Mouse (Mus musculus) midbrain, postnatal 0 days (tissue): ENCODE data around the gene Timp2. TPM values are rescaled to one million over a fixed set of nuclear protein-coding genes. Genes with fewer than 3 reads are reported as not detected.

Experiments used
- ATAC-seq: fragments of 200-750 bp; cut with Nextera tagmentation; 2 replicates; pipeline ENCODE4 v1.8.0; 2017; ENCODE audit warnings: moderate number of reproducible peaks, mild to moderate bottlenecking, moderate TSS enrichment, moderate library complexity; ENCODE audit not compliant: low FRiP score
- DNase-seq: peaks from one replicate; pipeline ENCODE4 v3.0.0-alpha.2; 2015; ENCODE audit warnings: low spot score
- H3K27ac ChIP-seq: fragments of 300-500 bp; sonication (generic); 2 replicates; pipeline ENCODE4 v1.5.1; 2014; ENCODE audit warnings: low read depth, mild to moderate bottlenecking, low read length, mixed read lengths
- H3K27me3 ChIP-seq: fragments of 300-500 bp; sonication (generic); 2 replicates; pipeline ENCODE4 v1.6.1; 2014; ENCODE audit warnings: low read length, control low read depth, mixed read lengths; ENCODE audit not compliant: insufficient read depth
- H3K36me3 ChIP-seq: fragments of 300-500 bp; sonication (generic); 2 replicates; pipeline ENCODE4 v1.6.1; 2014; ENCODE audit warnings: low read length, control low read depth, mixed read lengths; ENCODE audit not compliant: insufficient read depth
- H3K4me1 ChIP-seq: fragments of 300-500 bp; sonication (generic); 2 replicates; pipeline ENCODE4 v1.6.1; 2014; ENCODE audit warnings: mild to moderate bottlenecking, control low read depth, antibody characterized with exemption, low read length, mixed read lengths; ENCODE audit not compliant: insufficient read depth
- H3K4me2 ChIP-seq: fragments of 300-500 bp; sonication (generic); 2 replicates; pipeline ENCODE4 v1.6.1; 2014; ENCODE audit warnings: low read depth, mild to moderate bottlenecking, low read length, mixed read lengths; ENCODE audit not compliant: poor library complexity, severe bottlenecking
- H3K4me3 ChIP-seq: fragments of 300-500 bp; sonication (generic); 2 replicates; pipeline ENCODE4 v1.5.1; 2014; ENCODE audit warnings: low read depth, mild to moderate bottlenecking, low read length, moderate library complexity
- H3K9ac ChIP-seq: fragments of 300-500 bp; sonication (generic); replicated peaks from 2 replicates; pipeline ENCODE4 v1.6.1; 2014; ENCODE audit warnings: mild to moderate bottlenecking, low read length, moderate library complexity, mixed read lengths; ENCODE audit not compliant: poor library complexity, severe bottlenecking
- H3K9me3 ChIP-seq: fragments of 300-500 bp; sonication (generic); 2 replicates; pipeline ENCODE4 v1.6.1; 2016; ENCODE audit warnings: low read length, control low read depth
- CTCF ChIP-seq: IDR thresholded peaks from 2 replicates; pipeline ENCODE4 v1.5.1; 2016; ENCODE audit warnings: antibody characterized with exemption, mild to moderate bottlenecking
- WGBS: fragments of 180-500 bp; shearing (Covaris S2); extraction: QIAGEN DNeasy Blood & Tissue Kit; methylation state at CpG from one replicate; pipeline ENCODE4 v1.1.7; 2014; 5-methylcytosine and 5-hydroxymethylcytosine counted together
- polyA plus RNA-seq: library from polyadenylated mRNA; unstranded; fragments of >200 nt; fragmentation: Nextera tagmentation; extraction: Ambion mirVana; gene quantifications from 2 replicates; pipeline ENCODE4 v1.2.1, GENCODE M21; 2015
- total RNA-seq: library from RNA; depleted of rRNA; stranded (reverse); fragments of >200 nt; gene quantifications from 2 replicates; pipeline ENCODE4 v1.2.3, GENCODE M21; 2014; rRNA removed

The Timp2 gene
- total RNA-seq, result 212 and 217 TPM in 2 replicates
- polyA plus RNA-seq, result 129 and 140 TPM in 2 replicates

GRCm38 (mm10) chr11:118355640-118356039, at the start of gene Timp2:
TSS of gene Timp2 (minus strand) at chr11:118355740.
- ATAC-seq (no peak), DNase-seq (no peak)
- peak within 1 kb of the TSS; percentile 90 for H3K9ac ChIP-seq
- no peaks in the 10 kb centered on the region for H3K27me3 ChIP-seq
- peak within 1 kb of the TSS; percentile 87 for H3K4me3 ChIP-seq
- H3K4me2 ChIP-seq, result peak within 1 kb of the TSS; percentile 88
- peaks cover 13% of the 10 kb centered on the region for H3K4me1 ChIP-seq
- TF ChIP-seq CTCF, result no peak
- H3K9me3 ChIP-seq, result no peaks in the 10 kb centered on the region
- H3K36me3 ChIP-seq, result no peaks in the 10 kb centered on the region
- 26% methylated on average over 6 of the region's 6 CpGs for WGBS
- peak within 1 kb of the TSS; percentile 91 for H3K27ac ChIP-seq

- Histone ChIP-seq H3K4me3 (no peak overlapping the region), H3K9ac (no peak overlapping the region), H3K36me3 (peaks cover 38% of the 10 kb centered on the region), H3K4me1 (no peaks in the 10 kb centered on the region), H3K9me3 (no peaks in the 10 kb centered on the region), H3K4me2 (no peak overlapping the region), H3K27me3 (no peaks in the 10 kb centered on the region), H3K27ac (no peak overlapping the region)
- TF ChIP-seq CTCF, result no peak
- DNase-seq (no peak), ATAC-seq (no peak)
- 97% methylated on average over 8 of the region's 8 CpGs for WGBS
Measured at GRCm38 (mm10) chr11:118405311-118405710, 49.8 kb upstream of the Timp2 start.

GRCm38 (mm10) chr11:118403951-118404899, 48.7 kb upstream of the Timp2 start:
- H3K4me1 ChIP-seq, result no peaks in the 10 kb centered on the region
- H3K4me3 ChIP-seq, result no peak overlapping the region
- TF ChIP-seq CTCF, result no peak
- H3K4me2 ChIP-seq, result no peak overlapping the region
- no peak for DNase-seq
- peaks cover 31% of the 10 kb centered on the region for H3K36me3 ChIP-seq
- WGBS, result 69% methylated on average over 6 of the region's 6 CpGs
- no peak overlapping the region for H3K27ac ChIP-seq
- no peaks in the 10 kb centered on the region for H3K27me3 ChIP-seq
- no peak for ATAC-seq
- no peaks in the 10 kb centered on the region for H3K9me3 ChIP-seq
- H3K9ac ChIP-seq, result no peak overlapping the region

GRCm38 (mm10) chr11:118403183-118403582, 47.6 kb upstream of the Timp2 start:
- Histone ChIP-seq H3K27me3 (no peaks in the 10 kb centered on the region), H3K9ac (no peak overlapping the region), H3K4me1 (no peaks in the 10 kb centered on the region), H3K27ac (no peak overlapping the region), H3K4me3 (no peak overlapping the region), H3K4me2 (no peak overlapping the region), H3K36me3 (peaks cover 23% of the 10 kb centered on the region), H3K9me3 (no peaks in the 10 kb centered on the region)
- no peak for ATAC-seq
- WGBS, result 90% methylated on average over 2 of the region's 2 CpGs
- no peak for TF ChIP-seq CTCF
- no peak for DNase-seq

- no peaks in the 10 kb centered on the region for H3K4me1 ChIP-seq
- H3K4me2 ChIP-seq, result no peak within 1 kb of the TSS
- peak; percentile 82 for DNase-seq
- H3K9me3 ChIP-seq, result no peaks in the 10 kb centered on the region
- no peaks in the 10 kb centered on the region for H3K27me3 ChIP-seq
- TF ChIP-seq CTCF, result peak; percentile 72
- H3K9ac ChIP-seq, result no peak within 1 kb of the TSS
- H3K27ac ChIP-seq, result peak within 1 kb of the TSS; percentile 32; the same call in 1 of the 2 replicates
- 61% methylated on average over 7 of the region's 7 CpGs for WGBS
- peaks cover 16% of the 10 kb centered on the region; the same call in 1 of the 2 replicates for H3K36me3 ChIP-seq
- H3K4me3 ChIP-seq, result no peak within 1 kb of the TSS
- ATAC-seq, result peak; percentile 53; the same call in 1 of the 2 replicates
Measured at GRCm38 (mm10) chr11:118401760-118402280, 46.3 kb upstream of the Timp2 start, which contains the start of gene Lgals3bp. TSS of gene Lgals3bp (minus strand) at chr11:118402092.

- Histone ChIP-seq H3K9ac (no peak overlapping the region), H3K9me3 (no peaks in the 10 kb centered on the region), H3K27me3 (no peaks in the 10 kb centered on the region), H3K27ac (0 out of 2 replicates have a peak overlapping the region, but pooled peaks have one; percentile 19), H3K4me1 (no peaks in the 10 kb centered on the region), H3K4me2 (no peak overlapping the region), H3K4me3 (no peak overlapping the region), H3K36me3 (peaks cover 13% of the 10 kb centered on the region)
- ATAC-seq (no peak), DNase-seq (no peak)
- WGBS, result 84% methylated on average over 4 of the region's 4 CpGs
- TF ChIP-seq CTCF, result no peak
Measured at GRCm38 (mm10) chr11:118401195-118401594, 45.7 kb upstream of the Timp2 start.
